Mouse (Mus musculus): ENCODE data around the gene Ccdc141. TPM values are rescaled to one million over a fixed set of nuclear protein-coding genes. Genes with fewer than 3 reads are reported as not detected.

Ccdc141 gene
- polyA plus RNA-seq (2015; fragmentation: Nextera tagmentation; extraction: Ambion mirVana) = 8.5 and 9.7 TPM in 2 replicates

GRCm38 (mm10) chr2:77170633-77171105, at the start of gene Ccdc141:
Ccdc141 (minus strand) TSS chr2:77170636.

GRCm38 (mm10) chr2:76982391-76983145, 187.9 kb downstream of the Ccdc141 start, which contains the start of gene Ttn:
Ttn (minus strand) TSS chr2:76982547.

Small RNAs within 50 kb of the gene (microRNA-seq; reads per million reads assigned to microRNA genes)
- not detected for gene Gm44360 (ENCODE audit: borderline replicate concordance, insufficient number of aligned reads)

Other genes with a start within 250 kb of the Ccdc141 start
- 1.9 and 17.8 TPM in 2 replicates for gene Ttn, start 188.1 kb downstream of the Ccdc141 start, polyA plus RNA-seq (2015; fragmentation: Nextera tagmentation; extraction: Ambion mirVana)
- gene Sestd1, start 110.0 kb upstream of the Ccdc141 start, polyA plus RNA-seq (2015; fragmentation: Nextera tagmentation; extraction: Ambion mirVana) = 5.5 and 8.1 TPM in 2 replicates